Mouse (Mus musculus): ENCODE measurements around the gene Trappc2l.
A peak's percentile ranks its signal among the peaks of the same experiment; 100 is the strongest.

GRCm38 (mm10) chr8:122660022-122660421 lies 48.6 kb downstream of the Trappc2l start:
- TF ChIP-seq CTCF (IDR thresholded peaks at IDR 0.05; ENCODE audit: borderline replicate concordance, extremely low read depth, insufficient read depth, insufficient read length) (peak; percentile 59), POLR2A (IDR thresholded peaks at IDR 0.05; ENCODE audit: borderline replicate concordance, extremely low read depth, insufficient read depth, insufficient read length, poor library complexity, severe bottlenecking) (no peak)
